In the genomic region with DNA sequence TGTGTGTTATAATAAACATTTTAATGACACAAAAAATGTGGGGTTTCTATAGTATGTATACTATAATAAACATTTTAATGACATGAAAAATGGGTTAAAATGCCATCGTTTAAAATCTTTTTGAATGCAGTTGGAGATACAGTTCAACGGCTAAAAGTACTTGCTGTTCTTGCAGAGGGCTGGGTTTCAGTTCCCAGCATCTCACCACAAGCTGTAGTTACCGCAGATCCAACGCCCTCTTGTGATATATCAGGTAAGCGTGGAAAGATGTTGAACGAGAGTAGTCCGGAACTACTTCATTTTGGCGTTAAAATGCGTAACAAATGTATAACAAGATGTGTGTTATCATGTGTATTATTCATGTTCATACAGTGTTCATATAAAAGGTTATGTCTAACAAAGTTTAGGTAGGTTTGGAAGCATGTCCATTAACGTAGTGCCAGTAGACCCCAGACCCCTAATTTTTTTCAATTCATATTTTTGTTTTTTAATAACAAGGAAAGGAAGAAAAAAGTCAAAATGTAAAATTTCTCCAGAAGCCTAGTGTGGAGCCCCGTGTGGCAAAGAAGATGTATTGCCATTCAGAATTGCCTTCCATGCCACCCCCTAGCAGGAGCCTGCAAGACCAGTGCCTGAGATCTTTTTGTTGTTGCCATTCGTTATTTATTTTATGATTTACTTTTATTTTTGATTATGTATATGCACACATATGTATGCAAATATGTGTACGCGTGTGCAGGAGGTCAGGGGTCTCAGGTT, we compare ENCODE assay signal across 8 mouse cellular contexts. TPM values are rescaled to one million over a fixed set of nuclear protein-coding genes. Genes with fewer than 3 reads are reported as not detected.
A peak's percentile ranks its signal among the peaks of the same experiment; 100 is the strongest.
DNase-seq lines count a peak whose midpoint lies in the region; ATAC-seq lines count a peak whose summit lies in the region.

No protein-coding gene starts in this region.

- H3K4me3 ChIP-seq in embryonic facial prominence, embryonic 11.5 days (ENCODE audit: low read depth, low read length): peak overlapping the region; percentile 92; the same call in 1 of the 2 replicates
- no peak overlapping the region for H3K4me3 ChIP-seq in limb, embryonic 11.5 days (ENCODE audit: low read depth, low read length)

- no peaks in the 10 kb centered on the region for H3K27me3 ChIP-seq in embryonic facial prominence, embryonic 11.5 days (ENCODE audit: control insufficient read depth, insufficient read depth, low read length)
- no peaks in the 10 kb centered on the region for H3K27me3 ChIP-seq in limb, embryonic 11.5 days (ENCODE audit: control insufficient read depth, insufficient read depth, low read length)

- no peak overlapping the region for H3K9ac ChIP-seq in embryonic facial prominence, embryonic 11.5 days (replicated peaks; ENCODE audit: low read length)
- no peak overlapping the region for H3K9ac ChIP-seq in limb, embryonic 11.5 days (ENCODE audit: low read length)

- H3K36me3 ChIP-seq in embryonic facial prominence, embryonic 11.5 days (replicated peaks; ENCODE audit: control insufficient read depth, insufficient read depth, low read depth, low read length): peaks cover 10% of the 10 kb centered on the region
- peaks cover 10% of the 10 kb centered on the region; the same call in 1 of the 2 replicates for H3K36me3 ChIP-seq in limb, embryonic 11.5 days (ENCODE audit: control insufficient read depth, insufficient read depth, low read length)

- no peak for ATAC-seq in embryonic facial prominence, embryonic 11.5 days (replicated peaks; ENCODE audit: insufficient number of reproducible peaks, low FRiP score, low TSS enrichment, low read depth)
- ATAC-seq in limb, embryonic 11.5 days (ENCODE audit: insufficient number of reproducible peaks, low FRiP score, low TSS enrichment, low read depth): no peak

- 42% methylated on average over 14 of the region's 14 CpGs for WGBS in embryonic facial prominence, embryonic 11.5 days
- 39% methylated on average over 14 of the region's 14 CpGs for WGBS in limb, embryonic 11.5 days

- DNase-seq in thymus, postnatal 0 days (ENCODE audit: low spot score): peak; percentile 39
- DNase-seq in thymus, postnatal 14 days: no peak
- peak; percentile 18 for DNase-seq in embryonic facial prominence, embryonic 11.5 days (ENCODE audit: low spot score)
- no peak for DNase-seq in limb, embryonic 11.5 days (ENCODE audit: low spot score)
- peak; percentile 28 for DNase-seq in retina, postnatal 1 day
- DNase-seq in adipocyte (ENCODE audit: low spot score): no peak
- DNase-seq in urinary bladder, postnatal 14 days (ENCODE audit: low spot score): no peak
- DNase-seq in lung, postnatal 14 days: no peak

- no peak overlapping the region for H3K27ac ChIP-seq in embryonic facial prominence, embryonic 11.5 days (replicated peaks; ENCODE audit: low read depth, low read length)
- no peak overlapping the region for H3K27ac ChIP-seq in limb, embryonic 11.5 days (replicated peaks; ENCODE audit: low read depth, low read length)

- no peaks in the 10 kb centered on the region for H3K4me1 ChIP-seq in embryonic facial prominence, embryonic 11.5 days (ENCODE audit: control insufficient read depth, insufficient read depth, low read length)
- H3K4me1 ChIP-seq in limb, embryonic 11.5 days (ENCODE audit: control insufficient read depth, insufficient read depth, low read length): 0 out of 2 replicates have a peak, but pooled peaks cover 2% of the 10 kb centered on the region

- no peaks in the 10 kb centered on the region for H3K9me3 ChIP-seq in embryonic facial prominence, embryonic 11.5 days (replicated peaks; ENCODE audit: control insufficient read depth, low read length)
- H3K9me3 ChIP-seq in limb, embryonic 11.5 days (ENCODE audit: control insufficient read depth, low read length): no peaks in the 10 kb centered on the region

- peak overlapping the region; percentile 55 for H3K4me2 ChIP-seq in embryonic facial prominence, embryonic 11.5 days (ENCODE audit: low read depth, low read length)
- peak overlapping the region; percentile 64 for H3K4me2 ChIP-seq in limb, embryonic 11.5 days (ENCODE audit: low read depth, severe bottlenecking)

RNA-seq across cellular contexts. Expression of a gene that starts 0.7 kb away (rescaled TPM):
- 17.3 and 21.3 TPM in 2 replicates for polyA plus RNA-seq in thymus, postnatal 0 days (2015; fragmentation: Nextera tagmentation; extraction: Ambion mirVana)
- 21.3 and 25.6 TPM in 2 replicates for polyA plus RNA-seq in embryonic facial prominence, embryonic 11.5 days (2014; fragmentation: Nextera tagmentation; extraction: Ambion mirVana)
- 24.4 and 28.6 TPM in 2 replicates for polyA plus RNA-seq in limb, embryonic 11.5 days (2014; fragmentation: Nextera tagmentation; extraction: Ambion mirVana)

RNA-seq across cellular contexts. Expression of a gene that starts 38.4 kb away (rescaled TPM):
- 6.1 and 7.5 TPM in 2 replicates for polyA plus RNA-seq in thymus, postnatal 0 days (2015; fragmentation: Nextera tagmentation; extraction: Ambion mirVana)
- 7.7 and 7.8 TPM in 2 replicates for polyA plus RNA-seq in embryonic facial prominence, embryonic 11.5 days (2014; fragmentation: Nextera tagmentation; extraction: Ambion mirVana)
- polyA plus RNA-seq in limb, embryonic 11.5 days (2014; fragmentation: Nextera tagmentation; extraction: Ambion mirVana): 9.3 and 9.8 TPM in 2 replicates

Comparison
In these comparisons a context has a peak if more than half of its experiments do, and no peak if none do; other contexts are left out.
1. DNase-seq: peak in thymus, postnatal 0 days (single experiment), embryonic facial prominence, embryonic 11.5 days (single experiment) and retina, postnatal 1 day (single experiment); none in thymus, postnatal 14 days (single experiment), limb, embryonic 11.5 days (single experiment), adipocyte (single experiment), urinary bladder, postnatal 14 days (single experiment) and lung, postnatal 14 days (single experiment).